Mouse (Mus musculus): Measurements from ENCODE around the gene Gpr132.

- TF ChIP-seq MAX (IDR thresholded peaks at IDR 0.05; ENCODE audit: low read length) (no peak), CTCF (conservative IDR thresholded peaks at IDR 0.05 in 1 of 2, IDR thresholded peaks at IDR 0.05 in 1 of 2; ENCODE audit: low read depth in 2 of 2, low read length in 2 of 2) (no peak), POLR2A (IDR thresholded peaks at IDR 0.05; ENCODE audit: low read depth, low read length) (no peak), POLR2AphosphoS2 (IDR thresholded peaks at IDR 0.05; ENCODE audit: low read depth, low read length) (no peak), NRF1 (IDR thresholded peaks at IDR 0.05; ENCODE audit: low read depth, low read length) (no peak), USF1 (IDR thresholded peaks at IDR 0.05; ENCODE audit: low read depth, low read length) (no peak), HCFC1 (IDR thresholded peaks at IDR 0.05; ENCODE audit: low read depth, low read length) (no peak), JUND (conservative IDR thresholded peaks at IDR 0.05; ENCODE audit: low read depth, low read length) (no peak), MAFK (IDR thresholded peaks at IDR 0.05; ENCODE audit: insufficient replicate concordance, low read length) (no peak), ELF1 (IDR thresholded peaks at IDR 0.05; ENCODE audit: low read depth, low read length) (no peak), GABPA (IDR thresholded peaks at IDR 0.05; ENCODE audit: insufficient replicate concordance, low read depth, low read length) (no peak)
Observed at GRCm38 (mm10) chr12:112916698-112917400, 48.8 kb upstream of the Gpr132 start.
